Mouse (Mus musculus): ENCODE measurements around the gene Rnf114.

Gene Rnf114

GRCm38 (mm10) chr2:167503253-167503895, 10.9 kb downstream of the Rnf114 start:
- peak; percentile 69 for DNase-seq (ENCODE audit: low read depth, low spot score)

GRCm38 (mm10) chr2:167503896-167504349, 11.5 kb downstream of the Rnf114 start:
- DNase-seq (ENCODE audit: low read depth, low spot score) = no peak

GRCm38 (mm10) chr2:167505127-167505526, 12.7 kb downstream of the Rnf114 start:
- no peak for DNase-seq (ENCODE audit: low read depth, low spot score)

- no peak for DNase-seq (ENCODE audit: low read depth, low spot score)
Measured at GRCm38 (mm10) chr2:167506546-167507260, 14.3 kb downstream of the Rnf114 start.

- no peak for DNase-seq (ENCODE audit: low read depth, low spot score)
Measured at GRCm38 (mm10) chr2:167507719-167508385, 15.4 kb downstream of the Rnf114 start.

GRCm38 (mm10) chr2:167508569-167508968, 16.1 kb downstream of the Rnf114 start:
- DNase-seq (ENCODE audit: low read depth, low spot score) = no peak

DNA sequence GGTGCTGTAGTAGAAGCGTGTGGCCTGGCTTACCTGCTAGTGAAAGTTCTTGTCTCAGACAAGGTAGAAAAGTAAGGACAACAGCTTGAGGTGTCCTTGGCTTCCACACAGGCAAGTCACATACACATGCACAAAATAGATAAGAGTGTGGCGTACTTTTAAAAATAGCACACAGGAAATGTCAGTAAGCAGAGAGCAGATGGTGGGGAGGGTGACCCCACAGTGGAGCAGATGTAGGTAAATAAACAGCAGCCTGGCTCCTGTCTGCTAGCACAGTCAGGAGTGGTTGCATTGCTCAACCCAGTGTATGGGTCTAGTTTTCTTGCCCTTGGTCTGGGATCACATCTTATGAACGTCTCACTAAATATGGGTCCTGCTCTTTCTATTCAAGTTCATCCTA, 18.0 kb downstream of the Rnf114 start:
- DNase-seq (ENCODE audit: low read depth, low spot score) = peak; percentile 60

GRCm38 (mm10) chr2:167512365-167512764, 19.9 kb downstream of the Rnf114 start:
- no peak for DNase-seq (ENCODE audit: low read depth, low spot score)

DNA sequence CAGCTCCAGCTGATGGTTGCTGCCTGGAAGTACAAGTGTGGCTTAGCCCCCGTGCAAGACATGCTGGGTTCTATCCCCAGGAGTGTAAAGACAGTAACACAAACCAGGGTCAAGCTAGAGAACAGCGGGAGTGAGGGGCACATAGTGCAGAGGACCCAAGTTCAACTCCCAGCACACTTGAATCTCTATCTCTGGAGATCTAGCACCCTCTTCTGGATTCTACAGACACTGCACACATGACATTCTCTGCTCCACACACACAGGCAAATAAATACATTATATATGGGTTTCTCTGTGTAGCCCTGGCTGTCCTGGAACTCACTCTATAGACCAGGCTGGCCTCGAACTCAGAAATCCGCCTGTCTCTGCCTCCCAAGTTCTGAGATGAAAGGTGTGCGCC, 20.5 kb downstream of the Rnf114 start:
- DNase-seq (ENCODE audit: low read depth, low spot score) = no peak

GRCm38 (mm10) chr2:167514641-167515040, 22.2 kb downstream of the Rnf114 start:
- DNase-seq (ENCODE audit: low read depth, low spot score) = no peak

DNA sequence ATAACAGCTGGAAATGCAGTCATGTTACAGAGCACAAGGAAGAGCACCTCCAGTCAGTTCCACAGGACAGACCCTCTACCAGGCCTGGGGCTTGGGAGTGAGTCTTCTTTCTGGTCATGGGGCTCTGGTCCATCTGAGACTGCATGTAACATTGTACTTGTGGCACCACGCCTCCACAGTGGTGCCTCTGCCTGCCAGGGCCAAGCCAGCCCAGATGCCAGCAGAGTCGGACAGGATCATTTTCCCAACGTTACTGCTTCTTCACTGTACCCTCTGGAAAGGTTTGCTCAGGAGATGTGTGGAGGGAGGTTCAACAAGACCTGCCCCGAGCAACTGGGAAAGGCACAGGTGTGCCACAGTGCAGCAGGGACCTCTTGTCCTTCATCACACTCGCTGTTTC, 23.2 kb downstream of the Rnf114 start:
- peak; percentile 52 for DNase-seq (ENCODE audit: low read depth, low spot score)

DNA sequence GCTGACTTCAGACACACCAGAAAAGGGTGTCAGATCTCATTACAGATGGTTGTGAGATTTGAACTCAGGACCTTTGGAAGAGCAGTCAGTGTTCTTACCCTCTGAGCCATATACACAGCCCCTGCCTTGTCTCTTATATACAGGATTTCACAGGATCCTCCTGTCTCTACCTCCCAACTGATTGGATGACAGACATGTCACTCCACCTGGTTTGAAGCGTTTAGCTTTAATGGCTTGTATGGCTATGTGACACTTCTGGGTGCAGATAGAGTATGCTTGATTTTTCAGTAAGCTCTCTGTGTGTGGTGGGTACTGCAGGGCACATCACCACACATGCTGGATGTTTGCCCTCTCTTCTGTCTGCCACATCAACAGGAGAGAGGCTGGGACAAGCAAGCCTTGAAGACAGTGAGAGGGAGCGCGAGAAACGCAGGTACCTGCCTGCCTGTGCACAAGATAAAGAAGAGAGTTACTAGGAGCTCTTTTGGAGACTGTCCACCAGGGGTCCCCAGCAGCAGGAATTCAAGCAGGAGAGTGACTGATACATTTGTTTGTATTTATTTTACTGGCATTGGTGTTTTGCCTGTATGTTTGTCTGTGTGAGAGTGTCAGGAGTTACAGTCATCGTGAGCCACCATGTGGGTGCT, 27.3 kb downstream of the Rnf114 start:
- no peak for DNase-seq (ENCODE audit: low read depth, low spot score)

GRCm38 (mm10) chr2:167528278-167528677, 35.8 kb downstream of the Rnf114 start:
- no peak for DNase-seq (ENCODE audit: low read depth, low spot score)

GRCm38 (mm10) chr2:167529935-167530513, 37.6 kb downstream of the Rnf114 start:
- DNase-seq (ENCODE audit: low read depth, low spot score) = no peak

DNA sequence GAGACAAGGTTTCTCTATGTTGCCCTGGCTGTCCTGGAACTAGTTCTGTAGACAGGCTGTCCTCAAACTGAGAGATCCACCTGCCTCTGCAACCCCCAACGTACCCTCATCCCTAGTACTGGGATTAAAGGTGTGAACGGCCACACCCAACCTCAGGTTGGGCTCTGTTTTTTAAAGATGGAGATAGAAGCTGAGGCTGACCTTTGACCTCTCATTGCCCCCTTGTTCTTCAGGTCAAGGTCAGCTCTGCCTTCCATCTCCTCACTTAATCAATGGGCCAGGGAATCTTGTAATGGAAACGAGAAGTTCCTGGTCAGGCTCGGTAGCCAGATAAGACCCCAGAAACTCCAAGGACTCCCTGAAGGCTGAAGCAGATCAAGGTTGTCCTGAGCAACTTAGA, 38.1 kb downstream of the Rnf114 start:
- no peak for DNase-seq (ENCODE audit: low read depth, low spot score)

DNA sequence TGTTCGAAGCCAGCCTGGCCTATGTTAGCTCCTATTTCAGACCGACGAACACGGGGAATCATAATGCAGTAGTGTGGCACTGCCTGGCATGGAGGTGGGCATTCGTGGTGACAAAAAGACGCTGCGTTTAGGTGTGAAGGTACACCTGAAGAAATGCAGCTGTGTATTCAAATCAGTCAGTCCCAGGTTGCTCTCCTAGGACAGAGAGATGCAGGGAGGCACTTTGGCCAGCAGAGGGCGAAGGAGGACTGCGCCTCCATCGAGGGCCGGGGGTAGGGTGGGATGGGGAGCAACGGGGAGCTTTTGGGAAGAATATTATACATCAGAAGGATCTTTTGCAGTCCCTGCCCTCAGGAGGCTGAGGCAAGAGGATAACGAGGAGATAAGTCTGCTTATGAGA, 39.7 kb downstream of the Rnf114 start:
- no peak for DNase-seq (ENCODE audit: low read depth, low spot score)

DNA sequence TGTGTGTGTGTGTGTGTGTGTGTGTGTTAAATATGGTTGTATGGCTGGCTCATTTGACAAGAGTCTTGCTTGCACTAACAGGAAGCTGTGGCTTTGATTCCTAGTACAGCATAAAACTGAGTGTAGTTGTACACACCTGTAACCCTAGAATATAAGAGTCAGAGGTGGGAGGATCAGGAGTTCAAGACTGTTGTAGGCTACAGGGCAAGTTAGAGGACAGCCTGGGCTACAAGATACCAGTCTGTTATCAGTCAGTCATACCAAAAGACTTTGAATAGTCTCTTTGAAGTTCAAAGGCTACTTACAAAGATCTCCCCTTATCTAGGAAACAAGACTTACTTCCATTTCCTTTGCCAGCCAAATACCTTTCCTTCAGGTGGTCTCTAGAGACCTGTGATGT, 41.4 kb downstream of the Rnf114 start:
- DNase-seq (ENCODE audit: low read depth, low spot score) = no peak

- no peak for DNase-seq (ENCODE audit: low read depth, low spot score)
Measured at GRCm38 (mm10) chr2:167536320-167536945, 44.0 kb downstream of the Rnf114 start.

- peak; percentile 96 for DNase-seq (ENCODE audit: low read depth, low spot score)
Measured at GRCm38 (mm10) chr2:167537476-167538297, 45.2 kb downstream of the Rnf114 start, which contains the start of gene Snai1. TSS of gene Snai1 (plus strand) at chr2:167538195.

DNA sequence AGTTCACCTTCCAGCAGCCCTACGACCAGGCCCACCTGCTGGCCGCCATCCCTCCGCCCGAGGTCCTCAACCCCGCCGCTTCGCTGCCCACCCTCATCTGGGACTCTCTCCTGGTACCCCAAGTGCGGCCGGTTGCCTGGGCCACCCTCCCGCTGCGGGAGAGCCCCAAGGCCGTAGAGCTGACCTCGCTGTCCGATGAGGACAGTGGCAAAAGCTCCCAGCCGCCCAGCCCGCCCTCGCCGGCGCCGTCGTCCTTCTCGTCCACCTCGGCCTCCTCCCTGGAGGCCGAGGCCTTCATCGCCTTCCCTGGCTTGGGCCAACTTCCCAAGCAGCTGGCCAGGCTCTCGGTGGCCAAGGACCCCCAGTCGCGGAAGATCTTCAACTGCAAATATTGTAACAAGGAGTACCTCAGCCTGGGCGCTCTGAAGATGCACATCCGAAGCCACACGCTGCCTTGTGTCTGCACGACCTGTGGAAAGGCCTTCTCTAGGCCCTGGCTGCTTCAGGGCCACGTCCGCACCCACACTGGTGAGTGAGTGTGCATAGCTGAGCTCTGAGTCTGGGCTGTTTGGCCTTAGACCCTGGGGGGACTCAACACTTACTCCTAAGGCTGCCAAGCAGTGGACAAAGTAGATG, 46.3 kb downstream of the Rnf114 start:
- DNase-seq (ENCODE audit: low read depth, low spot score) = no peak
